Mouse (Mus musculus) intestine, embryonic 14.5 days (tissue): Measurements from ENCODE around the gene C1qtnf5. TPM values are rescaled to one million over a fixed set of nuclear protein-coding genes. Genes with fewer than 3 reads are reported as not detected.
A peak's percentile ranks its signal among the peaks of the same experiment; 100 is the strongest.

Experiments used
- ATAC-seq: fragments of 200-750 bp; cut with Nextera tagmentation; replicated peaks from 2 replicates; pipeline ENCODE4 v1.8.0; 2017; ENCODE audit warnings: low read depth, moderate number of reproducible peaks, moderate TSS enrichment, moderate library complexity; ENCODE audit not compliant: low FRiP score, low TSS enrichment
- DNase-seq: peaks from one replicate; pipeline ENCODE4 v3.0.0-alpha.2; 2018; ENCODE audit warnings: low spot score
- H3K27ac ChIP-seq: fragments of 300-500 bp; sonication (generic); 2 replicates; pipeline ENCODE4 v1.5.1; 2014; ENCODE audit warnings: low read depth, mild to moderate bottlenecking, control low read depth
- H3K27me3 ChIP-seq: fragments of 300-500 bp; sonication (generic); replicated peaks from 2 replicates; pipeline ENCODE4 v1.6.1; 2014; ENCODE audit warnings: low read length, control low read depth; ENCODE audit not compliant: control insufficient read depth, insufficient read depth
- H3K36me3 ChIP-seq: fragments of 300-500 bp; sonication (generic); 2 replicates; pipeline ENCODE4 v1.6.1; 2014; ENCODE audit warnings: low read length, control low read depth; ENCODE audit not compliant: control insufficient read depth, insufficient read depth
- H3K4me1 ChIP-seq: fragments of 300-500 bp; sonication (generic); replicated peaks from 2 replicates; pipeline ENCODE4 v1.6.1; 2014; ENCODE audit warnings: low read length, control low read depth, mixed read lengths; ENCODE audit not compliant: control insufficient read depth, insufficient read depth
- H3K4me2 ChIP-seq: fragments of 300-500 bp; sonication (generic); 2 replicates; pipeline ENCODE4 v1.6.1; 2014; ENCODE audit warnings: low read length
- H3K4me3 ChIP-seq: fragments of 300-500 bp; sonication (generic); 2 replicates; pipeline ENCODE4 v1.5.1; 2014; ENCODE audit warnings: low read depth, low read length, control low read depth, mixed read lengths
- H3K9ac ChIP-seq: fragments of 300-500 bp; sonication (generic); 2 replicates; pipeline ENCODE4 v1.6.1; 2014; ENCODE audit warnings: mild to moderate bottlenecking, low read length
- H3K9me3 ChIP-seq: fragments of 300-500 bp; sonication (generic); 2 replicates; pipeline ENCODE4 v1.6.1; 2016; ENCODE audit warnings: low read length, control low read depth; ENCODE audit not compliant: control insufficient read depth
- WGBS: fragments of 180-500 bp; shearing (Covaris S2); extraction: QIAGEN DNeasy Blood & Tissue Kit; methylation state at CpG from one replicate; pipeline ENCODE4 v1.1.7; 2014; 5-methylcytosine and 5-hydroxymethylcytosine counted together
- polyA plus RNA-seq: library from polyadenylated mRNA; unstranded; fragments of >200 nt; fragmentation: Nextera tagmentation; extraction: Ambion mirVana; gene quantifications from 2 replicates; pipeline ENCODE4 v1.2.1, GENCODE M21; 2014

Gene C1qtnf5
- polyA plus RNA-seq, 1 experiment from 2014 or later: 3.4 TPM

- Histone ChIP-seq H3K9ac (no peak overlapping the region), H3K27me3 (no peaks in the 10 kb centered on the region), H3K9me3 (no peaks in the 10 kb centered on the region), H3K27ac (no peak overlapping the region), H3K4me1 (peaks cover 18% of the 10 kb centered on the region), H3K4me2 (no peak overlapping the region), H3K36me3 (no peaks in the 10 kb centered on the region), H3K4me3 (no peak overlapping the region)
- 33% methylated on average over 8 of the region's 8 CpGs for WGBS
- DNase-seq (peak; percentile 53), ATAC-seq (no peak)
Observed at GRCm38 (mm10) chr9:44070844-44071231, 36.2 kb upstream of the C1qtnf5 start.

GRCm38 (mm10) chr9:44071914-44072598, 35.0 kb upstream of the C1qtnf5 start:
- Histone ChIP-seq H3K9ac (no peak overlapping the region), H3K4me1 (peaks cover 18% of the 10 kb centered on the region), H3K4me3 (no peak overlapping the region), H3K9me3 (no peaks in the 10 kb centered on the region), H3K27ac (no peak overlapping the region), H3K27me3 (no peaks in the 10 kb centered on the region), H3K4me2 (no peak overlapping the region), H3K36me3 (no peaks in the 10 kb centered on the region)
- 40% methylated on average over 11 of the region's 11 CpGs for WGBS
- DNase-seq: peak; percentile 53
- no peak for ATAC-seq

GRCm38 (mm10) chr9:44072599-44072915, 34.5 kb upstream of the C1qtnf5 start:
- DNase-seq: peak; percentile 50
- H3K9me3 ChIP-seq: no peaks in the 10 kb centered on the region
- no peak overlapping the region for H3K27ac ChIP-seq
- H3K4me3 ChIP-seq: no peak overlapping the region
- H3K4me1 ChIP-seq: peaks cover 16% of the 10 kb centered on the region
- no peak for ATAC-seq
- H3K4me2 ChIP-seq: no peak overlapping the region
- H3K36me3 ChIP-seq: no peaks in the 10 kb centered on the region
- H3K27me3 ChIP-seq: no peaks in the 10 kb centered on the region
- H3K9ac ChIP-seq: no peak overlapping the region
- 39% methylated on average over 4 of the region's 4 CpGs for WGBS

- H3K4me1 ChIP-seq: peaks cover 16% of the 10 kb centered on the region
- 66% methylated on average over 5 of the region's 5 CpGs for WGBS
- no peaks in the 10 kb centered on the region for H3K36me3 ChIP-seq
- H3K9me3 ChIP-seq: no peaks in the 10 kb centered on the region
- DNase-seq (no peak), ATAC-seq (no peak)
- H3K27me3 ChIP-seq: no peaks in the 10 kb centered on the region
- no peak overlapping the region for H3K27ac ChIP-seq
- H3K4me3 ChIP-seq: no peak overlapping the region
- H3K9ac ChIP-seq: no peak overlapping the region
- no peak overlapping the region for H3K4me2 ChIP-seq
Observed at GRCm38 (mm10) chr9:44073115-44073514, 33.9 kb upstream of the C1qtnf5 start.

- Histone ChIP-seq H3K36me3 (no peaks in the 10 kb centered on the region), H3K27me3 (no peaks in the 10 kb centered on the region), H3K4me2 (no peak overlapping the region), H3K27ac (no peak overlapping the region), H3K4me1 (peaks cover 25% of the 10 kb centered on the region), H3K4me3 (no peak overlapping the region), H3K9ac (no peak overlapping the region), H3K9me3 (no peaks in the 10 kb centered on the region)
- peak; percentile 50 for DNase-seq
- no peak for ATAC-seq
- WGBS: 61% methylated on average over 9 of the region's 9 CpGs
Observed at GRCm38 (mm10) chr9:44074395-44075275, 32.4 kb upstream of the C1qtnf5 start.

GRCm38 (mm10) chr9:44075276-44075995, 31.6 kb upstream of the C1qtnf5 start:
- H3K36me3 ChIP-seq: no peaks in the 10 kb centered on the region
- H3K9ac ChIP-seq: no peak overlapping the region
- H3K4me1 ChIP-seq: peaks cover 25% of the 10 kb centered on the region
- no peaks in the 10 kb centered on the region for H3K27me3 ChIP-seq
- H3K27ac ChIP-seq: no peak overlapping the region
- WGBS: 75% methylated on average over 24 of the region's 24 CpGs
- ATAC-seq (no peak), DNase-seq (no peak)
- H3K9me3 ChIP-seq: no peaks in the 10 kb centered on the region
- no peak overlapping the region for H3K4me3 ChIP-seq
- H3K4me2 ChIP-seq: no peak overlapping the region

GRCm38 (mm10) chr9:44075996-44076763, 30.9 kb upstream of the C1qtnf5 start:
- 66% methylated on average over 16 of the region's 16 CpGs for WGBS
- no peak overlapping the region for H3K4me3 ChIP-seq
- no peak overlapping the region for H3K9ac ChIP-seq
- DNase-seq (no peak), ATAC-seq (no peak)
- peaks cover 19% of the 10 kb centered on the region for H3K4me1 ChIP-seq
- H3K4me2 ChIP-seq: no peak overlapping the region
- no peak overlapping the region for H3K27ac ChIP-seq
- no peaks in the 10 kb centered on the region for H3K27me3 ChIP-seq
- no peaks in the 10 kb centered on the region for H3K36me3 ChIP-seq
- no peaks in the 10 kb centered on the region for H3K9me3 ChIP-seq

- Histone ChIP-seq H3K27ac (no peak overlapping the region), H3K4me2 (no peak overlapping the region), H3K9me3 (no peaks in the 10 kb centered on the region), H3K36me3 (no peaks in the 10 kb centered on the region), H3K27me3 (no peaks in the 10 kb centered on the region), H3K4me3 (no peak overlapping the region), H3K9ac (no peak overlapping the region), H3K4me1 (peaks cover 17% of the 10 kb centered on the region)
- no peak for ATAC-seq
- 24% methylated on average over 5 of the region's 5 CpGs for WGBS
- peak; percentile 66 for DNase-seq
Observed at GRCm38 (mm10) chr9:44076764-44077120, 30.3 kb upstream of the C1qtnf5 start.
